Mouse (Mus musculus) liver, adult 2 months (tissue): ENCODE results near the gene Gpr84.

Experiments used
- CTCF ChIP-seq: fragments of 200-500 bp; IDR thresholded peaks from 2 replicates; pipeline ENCODE4 v1.5.1; 2011; ENCODE audit warnings: low read depth, low read length, control low read depth
- POLR2A ChIP-seq: fragments of 200-500 bp; IDR thresholded peaks from 2 replicates; pipeline ENCODE4 v1.6.1; 2011; ENCODE audit warnings: low read length, control low read depth; ENCODE audit not compliant: insufficient read depth; ENCODE audit errors: extremely low read depth

- no peak for TF ChIP-seq CTCF
- no peak for TF ChIP-seq POLR2A
These were observed 14.6 kb downstream of the Gpr84 start for GRCm38 (mm10) chr15:103295851-103296250.
